Mouse (Mus musculus): ENCODE results near the gene Aaed1. TPM values are rescaled to one million over a fixed set of nuclear protein-coding genes. Genes with fewer than 3 reads are reported as not detected.
"Not testable (repeated sequence)": the region's sequence is repeated elsewhere in the genome, so short reads cannot be mapped to it uniquely, and the experiment has no call there.

Aaed1 gene
- total RNA-seq, 2 experiments from 2014 or later, result 10.5 to 15.0 TPM

DNA sequence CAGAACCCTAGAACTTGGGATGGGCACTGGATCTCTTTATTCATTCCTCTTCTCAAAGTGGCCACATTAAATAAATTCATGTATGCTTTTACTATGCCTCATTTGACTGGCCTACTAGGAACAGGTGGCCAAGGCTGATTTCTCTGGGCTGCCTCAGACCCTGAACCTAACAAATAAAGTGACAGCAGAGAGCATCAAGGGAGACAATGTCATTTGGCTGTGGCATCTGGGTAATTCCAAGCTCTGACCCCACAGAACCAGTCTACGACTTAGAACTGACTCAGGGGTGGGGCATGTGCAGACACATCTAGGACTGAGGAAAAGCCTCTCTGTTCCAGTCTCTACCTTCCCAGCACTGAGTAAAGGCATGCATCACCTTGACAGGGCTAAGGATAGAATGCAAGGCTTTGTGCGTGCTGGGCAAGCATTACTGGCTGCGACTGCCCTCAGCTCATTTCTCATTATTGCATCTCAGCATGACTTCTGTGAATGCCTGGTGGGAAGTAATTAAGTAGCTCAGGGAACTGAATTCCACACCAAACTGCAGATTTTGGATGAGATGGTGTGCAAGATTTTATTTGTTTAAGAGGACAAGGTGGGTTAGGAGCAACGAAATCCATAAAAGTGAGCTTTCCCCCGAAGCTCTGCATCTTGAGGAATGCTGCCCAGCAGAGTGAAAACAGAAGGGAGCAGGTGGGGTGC, 54.5 kb downstream of the Aaed1 start:
- intact Hi-C loops (cut with DNase I), result no loop called here
- DNase-seq (ENCODE audit: low spot score in 2 of 2), result no peak

DNA sequence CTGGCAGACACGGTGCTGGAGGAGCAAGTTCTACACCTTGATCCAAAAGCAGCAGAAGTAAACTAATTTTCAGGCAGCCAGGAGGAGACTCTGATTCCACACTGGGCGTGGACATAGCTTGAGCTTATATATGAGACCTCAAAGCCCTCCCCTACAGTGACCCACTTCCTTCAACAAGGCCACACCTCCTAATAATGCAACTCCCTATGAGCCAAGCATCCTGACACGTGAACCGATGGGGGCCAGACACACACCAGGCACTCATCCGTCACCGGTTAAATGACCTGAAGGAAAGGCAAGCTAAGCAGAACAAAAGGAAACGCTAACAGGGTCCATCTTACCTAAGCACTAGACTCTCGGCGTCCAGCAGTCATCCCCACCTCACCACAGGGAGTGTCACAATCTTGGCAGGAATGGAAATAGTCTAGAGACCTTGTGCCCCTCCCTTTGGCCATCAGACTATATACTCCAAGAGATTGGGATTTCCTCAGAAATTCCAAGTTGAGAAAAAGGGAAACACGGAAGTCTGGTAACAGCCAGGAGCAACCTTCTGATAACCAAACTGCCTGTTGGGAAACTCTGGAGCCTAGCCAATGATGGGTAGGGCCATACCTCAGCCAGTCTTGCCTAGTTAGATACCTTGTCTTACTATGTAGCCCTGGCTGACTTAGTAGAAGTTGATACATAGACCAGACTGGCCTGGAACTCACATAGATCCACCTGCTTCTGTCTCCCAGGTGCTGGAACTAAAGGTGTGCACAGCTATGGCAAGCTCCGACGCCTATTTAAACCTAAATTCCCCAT, 55.3 kb downstream of the Aaed1 start:
- no peak for DNase-seq (ENCODE audit: low spot score in 2 of 2)
- intact Hi-C loops (cut with DNase I), result no loop called here

DNA sequence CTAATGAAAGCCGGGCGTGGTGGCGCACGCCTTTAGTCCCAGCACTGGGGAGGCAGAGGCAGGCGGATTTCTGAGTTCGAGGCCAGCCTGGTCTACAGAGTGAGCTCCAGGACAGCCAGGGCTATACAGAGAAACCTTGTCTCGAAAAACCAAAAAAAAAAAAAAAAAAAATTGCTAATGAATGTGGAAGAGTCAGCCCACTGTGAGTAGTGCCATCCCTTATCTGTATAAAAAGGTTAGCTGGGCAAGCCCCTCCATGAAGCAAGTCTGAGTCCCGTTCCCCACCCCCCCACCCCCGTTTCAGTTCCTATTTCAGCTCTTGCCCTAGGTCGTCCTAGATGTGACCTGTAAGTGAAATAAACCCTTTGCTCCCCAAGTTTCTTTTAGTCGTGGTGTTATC, 58.3 kb downstream of the Aaed1 start:
- intact Hi-C loops (cut with DNase I); DNase-seq (ENCODE audit: low spot score in 2 of 2): not testable (repeated sequence)

DNA sequence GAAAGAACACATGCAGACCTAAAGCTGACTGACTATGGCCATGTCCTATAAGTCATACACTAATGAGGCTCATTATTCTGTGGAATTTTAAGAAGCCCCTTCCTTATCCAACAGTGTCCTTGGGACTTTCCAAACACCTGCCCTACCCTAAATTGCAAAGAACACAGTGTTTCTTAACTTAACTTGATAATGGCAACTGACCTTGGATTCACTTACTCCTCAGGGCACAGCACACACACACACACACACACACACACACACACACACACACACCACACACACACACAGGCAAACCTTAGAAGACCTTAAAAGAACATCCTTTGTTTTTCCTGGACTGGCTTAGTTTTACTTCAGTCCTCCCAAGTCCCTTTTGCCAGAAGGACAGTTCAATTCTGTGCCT, 58.8 kb downstream of the Aaed1 start:
- no peak for DNase-seq (ENCODE audit: low spot score in 2 of 2)
- intact Hi-C loops (cut with DNase I), result no loop called here

DNA sequence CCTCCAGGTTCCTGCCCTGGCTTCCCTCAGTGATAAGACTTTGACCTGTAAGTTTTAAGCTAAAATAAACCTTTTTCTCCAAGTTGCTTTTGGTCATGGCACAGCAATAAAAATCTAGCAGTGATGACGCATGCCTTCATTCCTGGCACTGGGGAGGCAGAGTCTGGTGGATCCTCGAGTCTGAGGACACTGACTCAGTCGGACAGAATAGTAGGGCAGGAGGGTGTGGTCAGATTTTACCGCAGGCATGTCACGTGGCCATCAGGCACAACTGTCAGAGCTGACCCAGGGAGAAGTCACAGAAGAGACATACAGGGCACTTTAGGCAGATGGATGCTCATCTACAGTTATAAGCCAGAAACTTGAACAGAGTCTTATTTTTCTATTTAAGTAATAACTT, 60.4 kb downstream of the Aaed1 start:
- no peak for DNase-seq (ENCODE audit: low spot score in 2 of 2)
- intact Hi-C loops (cut with DNase I), result no loop called here

DNA sequence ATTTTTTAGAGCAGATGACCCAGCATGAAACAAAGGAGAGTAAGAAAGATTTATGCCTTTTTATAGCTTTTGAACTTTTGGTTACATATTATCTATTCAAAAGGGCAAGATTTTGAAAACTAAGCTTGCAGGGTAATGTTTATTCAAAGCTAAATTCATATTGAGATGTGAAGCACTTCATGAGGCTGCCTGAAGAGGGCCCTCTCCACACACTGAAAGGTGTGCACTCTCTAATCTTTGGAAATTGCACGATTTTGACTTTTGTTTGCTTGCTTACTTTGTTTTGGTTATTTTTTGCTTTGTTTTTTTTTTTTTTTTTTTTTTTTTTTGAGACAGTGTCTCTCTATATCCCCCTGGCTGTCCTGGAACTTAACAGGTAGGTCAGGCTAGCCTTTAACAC, 62.1 kb downstream of the Aaed1 start:
- no peak for DNase-seq (ENCODE audit: low spot score in 2 of 2)
- intact Hi-C loops (cut with DNase I), result no loop called here

DNA sequence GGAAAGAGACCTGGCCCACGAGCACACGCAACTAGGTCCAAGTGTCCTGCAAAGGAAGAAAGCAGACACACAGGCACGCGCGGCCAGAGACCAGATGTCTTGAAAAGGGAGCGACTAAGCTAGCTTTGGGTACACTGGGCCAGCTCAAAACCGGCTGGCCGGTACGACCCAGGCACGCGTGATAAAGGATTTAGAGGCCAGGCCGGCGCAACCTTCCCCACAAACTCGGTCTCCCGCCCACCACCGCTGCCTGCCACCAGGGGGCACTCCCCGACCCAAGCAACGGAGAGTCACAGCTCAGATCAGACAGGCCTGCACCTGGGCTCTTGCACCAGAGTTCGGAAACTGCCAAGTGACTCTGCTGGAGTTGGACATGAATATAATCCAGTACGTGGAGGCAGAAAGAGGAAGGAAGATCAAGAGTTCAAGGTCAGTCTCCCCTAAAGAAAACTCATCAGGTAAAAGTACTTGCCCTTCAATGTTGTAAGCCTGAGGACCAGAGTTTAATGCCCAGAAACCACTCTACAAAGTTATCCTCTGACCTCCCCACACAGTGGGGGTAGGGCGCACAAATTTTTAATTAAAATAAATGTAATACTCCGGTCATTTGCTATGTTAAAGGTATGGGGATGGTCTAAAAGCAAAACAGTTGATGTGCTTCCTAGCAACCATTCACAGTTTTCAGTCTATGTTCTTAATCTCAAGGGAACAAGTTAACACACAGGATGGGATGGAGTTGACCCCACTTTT, 63.6 kb downstream of the Aaed1 start:
- intact Hi-C loops (cut with DNase I), result loop anchor here (2.0 kb wide), 2 partner anchors 60 to 184 kb away; partner anchors contain the start of gene Cdk20
- DNase-seq (ENCODE audit: low spot score in 2 of 2), result peak; percentile 62 to 79

DNA sequence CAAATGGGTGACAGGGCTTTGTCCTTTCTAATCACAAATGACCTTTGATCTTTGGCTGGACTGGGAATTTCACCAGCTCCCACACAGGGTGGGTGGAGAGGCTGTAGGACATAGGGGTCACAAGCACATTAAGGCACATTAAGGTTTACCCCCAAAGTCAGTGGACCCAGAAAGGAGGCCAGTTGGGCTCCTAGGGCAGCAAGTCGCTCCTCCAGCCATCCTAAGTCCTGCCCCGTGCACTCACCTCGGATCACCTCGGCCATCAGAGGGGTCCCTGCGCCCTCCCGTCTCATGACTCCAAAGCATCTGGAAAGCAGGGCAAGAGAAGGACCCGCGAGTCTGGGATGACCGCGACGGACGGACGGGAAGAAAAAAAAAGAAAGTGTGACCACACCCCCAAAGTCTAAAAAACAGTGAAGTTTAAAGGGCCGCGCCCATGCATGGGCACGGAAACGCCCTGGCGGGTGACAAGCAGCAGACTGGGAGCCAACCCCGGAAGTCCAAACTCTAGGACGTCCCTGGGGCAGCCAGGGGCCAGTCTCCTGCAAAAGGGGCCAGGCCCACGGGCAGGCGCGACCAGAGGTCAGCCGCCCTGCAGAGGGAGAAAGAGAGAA, 64.2 kb downstream of the Aaed1 start:
- intact Hi-C loops (cut with DNase I), result loop anchor here (2.0 kb wide), 2 partner anchors 61 to 185 kb away; partner anchors contain the start of gene Cdk20
- no peak for DNase-seq (ENCODE audit: low spot score in 2 of 2)

DNA sequence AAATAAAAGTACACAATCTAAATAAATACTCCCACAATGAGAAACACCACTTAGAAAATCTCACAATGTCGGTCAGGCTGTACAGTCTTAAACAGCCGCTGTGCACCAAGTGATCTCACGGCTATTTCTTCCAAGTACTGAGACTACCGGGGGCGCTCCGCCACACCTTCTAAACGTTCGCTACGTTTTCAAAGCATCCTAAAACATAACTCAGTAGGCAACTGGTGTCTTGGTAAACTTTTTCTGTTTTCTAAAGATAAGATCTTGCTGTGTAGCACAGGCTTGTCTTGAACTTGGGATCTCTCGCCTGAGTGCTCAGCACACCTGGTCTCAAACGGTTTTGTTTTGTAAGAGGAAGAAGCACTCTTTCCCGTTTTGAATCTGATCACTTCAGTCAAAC, 66.4 kb downstream of the Aaed1 start:
- DNase-seq (ENCODE audit: low spot score in 2 of 2), result no peak
- intact Hi-C loops (cut with DNase I), result no loop called here

DNA sequence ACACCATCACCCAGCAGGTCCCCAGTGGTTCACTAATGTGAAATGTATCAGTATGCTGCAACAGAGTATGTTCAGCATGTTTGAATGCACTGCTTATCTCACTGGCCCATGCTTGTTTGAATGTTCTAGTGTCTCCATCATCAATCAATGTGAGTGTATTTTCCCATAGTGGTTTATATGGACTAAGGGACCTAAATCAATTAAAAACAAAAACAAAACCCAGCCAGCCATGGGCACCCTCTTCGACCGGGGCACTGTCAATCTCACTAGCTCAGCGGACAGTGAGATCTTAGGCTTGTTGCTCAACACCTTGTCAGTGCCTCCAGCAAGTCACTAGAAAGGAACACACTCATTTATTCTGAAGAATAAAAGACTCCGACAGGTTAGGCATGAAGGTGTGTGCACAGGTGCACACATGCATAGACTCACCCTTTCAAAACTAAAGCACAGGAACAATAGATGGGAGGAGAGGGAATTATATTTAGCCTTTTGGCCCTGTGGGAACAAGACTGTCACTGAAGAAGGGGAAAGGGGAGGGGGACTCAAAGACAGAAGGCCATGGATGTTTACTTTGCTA, 67.7 kb downstream of the Aaed1 start:
- intact Hi-C loops (cut with DNase I), result no loop called here

DNA sequence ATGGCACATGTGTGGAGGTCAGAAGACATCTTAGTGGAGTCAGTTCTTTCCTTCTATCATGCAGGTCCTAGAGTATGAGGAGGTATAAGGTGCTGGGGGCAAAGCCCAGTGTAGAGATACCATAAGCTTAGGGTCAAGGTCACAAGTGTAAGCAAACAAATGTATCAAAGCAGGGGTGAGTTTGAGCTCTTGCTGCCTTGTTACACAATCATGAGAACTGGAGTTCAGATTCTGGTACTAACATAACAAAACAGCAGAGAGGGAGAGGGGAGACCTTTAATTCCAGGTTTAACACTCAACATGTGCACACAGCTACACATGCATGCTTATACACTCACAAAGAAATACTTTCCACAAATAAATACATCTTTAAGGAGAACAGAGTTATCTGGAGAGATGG, 69.8 kb downstream of the Aaed1 start:
- no peak for DNase-seq (ENCODE audit: low spot score in 2 of 2)
- intact Hi-C loops (cut with DNase I), result no loop called here

More for the DNA sequence above, 67.7 kb downstream of the Aaed1 start:
- DNase-seq (ENCODE audit: low spot score in 2 of 2), result no peak

DNA sequence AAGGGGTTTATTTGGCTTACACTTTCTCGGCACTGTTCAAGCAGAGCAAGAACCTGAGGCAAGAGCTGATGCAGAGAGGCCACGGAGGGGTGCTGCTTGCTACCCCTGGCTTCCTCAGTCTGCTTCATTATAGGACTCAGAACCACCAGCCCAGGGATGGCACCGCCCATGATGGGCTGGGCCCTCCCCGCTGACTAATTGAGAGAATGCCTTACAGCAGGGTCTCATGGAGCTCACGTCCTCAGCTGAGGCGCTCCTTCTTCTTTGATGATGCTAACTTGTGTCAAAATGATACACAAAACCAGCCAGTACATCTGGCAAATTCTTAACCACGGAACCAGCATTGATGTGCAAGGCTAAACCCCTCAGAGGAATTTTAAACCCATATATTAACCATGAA, 71.9 kb downstream of the Aaed1 start:
- intact Hi-C loops (cut with DNase I), result no loop called here
- no peak for DNase-seq (ENCODE audit: low spot score in 2 of 2)

DNA sequence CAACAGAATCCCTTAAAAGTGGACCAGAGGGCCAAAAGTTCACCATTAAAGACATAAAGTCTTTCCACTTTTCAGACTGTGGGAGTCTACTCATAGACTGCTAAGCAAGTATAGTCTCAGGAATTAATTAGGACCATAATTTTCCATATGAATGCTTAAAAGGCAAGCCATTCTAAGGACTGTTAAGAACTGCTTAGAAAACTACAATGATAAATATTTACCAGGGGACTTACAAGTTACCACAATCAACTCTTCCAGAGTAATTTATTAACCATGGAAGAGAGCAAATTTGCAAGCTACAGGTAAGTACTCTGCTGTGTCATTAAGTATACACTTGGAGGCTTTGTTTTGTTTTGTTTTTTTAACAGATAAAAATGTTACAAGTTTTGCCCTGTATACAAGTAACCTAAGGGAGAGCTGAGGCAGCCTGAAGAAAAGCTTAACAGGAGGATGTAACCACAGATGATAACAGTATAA, 74.8 kb downstream of the Aaed1 start:
- intact Hi-C loops (cut with DNase I), result no loop called here
- DNase-seq (ENCODE audit: low spot score in 2 of 2), result no peak

DNA sequence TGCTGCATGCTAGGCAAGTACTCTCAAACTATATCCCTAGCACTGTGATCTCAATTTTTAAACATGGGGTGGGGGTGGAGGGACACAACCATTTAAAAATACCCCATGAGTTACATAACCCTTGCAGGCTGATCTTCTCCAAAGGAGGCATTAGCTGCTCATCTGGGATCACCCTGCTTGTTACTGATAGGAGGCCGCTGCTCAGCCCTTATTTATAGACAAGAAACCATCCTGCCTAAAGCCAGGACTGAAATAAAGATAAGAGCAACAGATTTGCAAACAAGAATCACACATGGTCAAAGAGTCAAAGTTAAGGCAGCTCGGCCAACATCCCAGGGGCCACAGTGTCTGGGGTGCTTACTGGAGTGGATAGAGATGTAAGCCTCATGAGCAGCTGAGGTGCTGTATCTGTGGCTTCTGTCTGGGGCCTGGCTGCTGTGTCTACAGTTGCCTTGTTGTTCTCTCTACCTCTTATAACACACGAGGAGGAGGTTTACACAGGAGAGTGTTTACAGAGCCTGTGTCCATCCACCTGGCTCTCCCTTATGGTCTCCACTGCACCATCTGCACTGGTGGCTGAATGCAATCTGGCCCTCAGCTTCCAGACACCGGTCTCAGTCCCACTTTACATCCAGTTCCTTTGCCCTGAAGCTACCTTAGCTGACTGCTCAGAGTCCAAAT, 75.4 kb downstream of the Aaed1 start:
- DNase-seq (ENCODE audit: low spot score in 2 of 2), result no peak
- intact Hi-C loops (cut with DNase I), result no loop called here

DNA sequence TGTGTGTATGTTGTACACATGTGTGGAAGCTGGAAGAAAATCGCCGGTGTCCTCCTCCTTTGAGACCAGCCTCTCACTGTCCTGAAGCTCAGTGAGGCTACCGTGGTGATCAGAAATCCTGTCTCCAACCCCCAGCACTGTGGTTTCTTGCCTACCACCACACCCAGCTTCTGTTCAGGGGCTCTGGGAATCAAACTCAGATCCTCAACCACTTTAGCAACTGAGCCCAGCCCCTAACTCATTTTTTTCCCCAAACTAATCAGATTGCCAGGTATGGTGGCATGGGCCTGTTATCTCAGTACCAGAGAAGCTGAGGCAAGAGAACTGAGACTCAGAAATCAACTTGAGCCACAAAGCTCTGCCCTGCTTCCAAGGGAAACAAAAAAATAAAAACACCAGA, 76.7 kb downstream of the Aaed1 start:
- intact Hi-C loops (cut with DNase I), result no loop called here
- no peak for DNase-seq (ENCODE audit: low spot score in 2 of 2)

DNA sequence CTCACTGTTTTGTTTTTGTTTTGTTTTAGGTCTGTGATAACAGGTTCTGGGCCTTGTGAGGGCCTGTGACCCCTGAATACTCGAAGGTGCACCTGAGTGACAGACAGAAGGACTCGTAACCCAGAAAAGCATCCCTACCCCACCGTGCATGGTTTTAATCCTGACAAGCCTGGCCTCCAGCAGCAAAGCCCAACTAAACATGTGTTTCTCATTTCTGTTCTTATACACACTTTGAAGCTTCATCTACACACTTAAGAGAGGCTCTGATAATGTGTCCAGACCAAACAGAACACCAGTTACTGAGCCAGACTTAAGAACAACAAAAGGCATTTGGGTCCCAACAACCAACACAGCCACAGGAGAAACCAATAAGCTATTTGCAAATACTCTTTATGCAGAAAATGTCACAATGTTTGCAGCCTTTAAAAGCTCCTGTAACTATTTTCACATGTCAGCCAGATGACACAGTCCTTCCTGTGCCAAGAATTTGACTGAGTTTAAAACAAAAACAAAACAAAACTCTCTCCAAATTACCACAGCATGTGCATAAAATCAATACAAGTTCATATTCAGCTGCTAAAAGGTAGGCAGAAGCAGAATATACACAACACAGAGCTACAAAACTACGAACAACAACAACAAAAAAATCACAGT, 77.3 kb downstream of the Aaed1 start:
- intact Hi-C loops (cut with DNase I), result no loop called here

DNA sequence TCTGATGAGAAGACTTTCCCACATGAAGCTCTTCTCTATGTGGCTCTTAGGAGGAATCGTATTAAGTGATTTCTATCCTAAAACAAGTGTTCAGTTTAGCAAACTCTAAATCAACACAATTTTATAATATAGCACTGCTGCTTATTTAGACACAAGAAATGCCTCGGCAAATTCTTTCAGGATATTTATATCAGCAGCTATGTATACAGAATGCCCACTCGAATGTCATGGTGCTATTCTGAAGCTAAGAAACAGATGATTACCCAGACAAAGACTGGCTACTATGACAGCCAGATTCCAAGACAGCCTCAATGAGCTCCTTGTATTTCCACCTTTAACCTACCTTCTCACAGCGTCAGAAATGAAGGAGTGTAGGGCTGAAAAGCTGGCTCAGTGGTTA, 79.4 kb downstream of the Aaed1 start:
- intact Hi-C loops (cut with DNase I), result no loop called here
- no peak for DNase-seq (ENCODE audit: low spot score in 2 of 2)

More for the DNA sequence above, 77.3 kb downstream of the Aaed1 start:
- no peak for DNase-seq (ENCODE audit: low spot score in 2 of 2)

DNA sequence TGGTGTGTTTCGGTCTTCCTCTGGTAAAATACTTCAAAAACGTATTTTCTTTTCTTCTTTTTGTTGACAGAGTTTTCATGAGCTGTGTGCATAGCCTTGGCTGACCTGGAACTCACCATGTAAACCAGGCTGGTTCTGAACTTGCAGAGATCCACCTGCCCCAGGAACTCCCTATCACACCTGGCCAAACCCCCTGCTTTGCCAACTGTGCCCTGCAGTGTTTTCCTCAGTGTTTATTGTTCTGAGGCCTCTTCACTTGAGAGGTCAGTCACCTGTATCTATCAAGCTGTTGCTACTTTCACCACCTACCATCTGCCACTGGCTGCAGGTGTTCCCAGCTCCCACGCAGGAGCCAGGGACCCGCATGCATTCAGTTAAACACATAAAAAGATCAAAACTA, 85.8 kb downstream of the Aaed1 start:
- intact Hi-C loops (cut with DNase I), result no loop called here

More for the DNA sequence above, 85.8 kb downstream of the Aaed1 start:
- no peak for DNase-seq (ENCODE audit: low spot score in 2 of 2)

Measured in left cerebral cortex, postnatal 14 days (tissue).